Mouse (Mus musculus) adrenal gland, postnatal 25 days (tissue): ENCODE measurements around the gene Sgo2a. TPM values are rescaled to one million over a fixed set of nuclear protein-coding genes. Genes with fewer than 3 reads are reported as not detected.

ENCODE experiments used
- total RNA-seq: library from RNA; stranded (reverse); gene quantifications from 2 replicates; pipeline ENCODE4 v1.2.3, GENCODE M21; 2021

Gene Sgo2a
- total RNA-seq, 1 experiment from 2014 or later = 2.2 TPM

Other genes with a start within 250 kb of the Sgo2a start
- gene Spats2l, start 221.8 kb upstream of the Sgo2a start, total RNA-seq = 3.5 and 5.7 TPM in 2 replicates
- gene Kctd18, start 23.0 kb downstream of the Sgo2a start, total RNA-seq = 15.8 and 24.0 TPM in 2 replicates
- gene Aox1, start 34.0 kb downstream of the Sgo2a start, total RNA-seq = 31.1 and 43.5 TPM in 2 replicates
- gene Aox3, start 117.2 kb downstream of the Sgo2a start, total RNA-seq = 3.3 and 6.4 TPM in 2 replicates
- gene Aox4, start 214.4 kb downstream of the Sgo2a start, total RNA-seq = not detected in 2 replicates